Mouse (Mus musculus): ENCODE results near the gene Irak2.

Irak2 gene

GRCm38 (mm10) chr6:113639201-113639600, 934 bp downstream of the Irak2 start:
- DNase-seq (ENCODE audit: low spot score in 2 of 2), result no peak

DNA sequence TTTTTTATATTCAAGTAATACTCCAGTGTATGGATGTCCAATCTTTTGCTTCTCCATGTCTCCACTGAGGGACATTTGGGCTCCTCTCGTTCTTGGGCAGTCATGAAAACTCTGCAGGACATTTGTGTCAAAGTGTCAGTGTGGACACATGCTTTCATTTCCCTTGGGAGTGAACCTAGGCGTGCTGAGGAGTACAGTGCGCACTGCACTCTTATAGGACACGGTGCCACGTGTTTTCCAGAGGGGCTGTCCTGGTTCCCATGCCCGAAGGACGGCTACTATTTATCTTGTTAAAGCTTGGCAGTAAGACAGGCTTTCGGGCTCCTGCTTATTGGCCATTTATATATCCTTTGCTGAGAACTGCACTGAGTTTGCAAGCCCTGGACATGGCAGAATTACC, 4.3 kb downstream of the Irak2 start:
- no peak for DNase-seq (ENCODE audit: low spot score in 2 of 2)

DNA sequence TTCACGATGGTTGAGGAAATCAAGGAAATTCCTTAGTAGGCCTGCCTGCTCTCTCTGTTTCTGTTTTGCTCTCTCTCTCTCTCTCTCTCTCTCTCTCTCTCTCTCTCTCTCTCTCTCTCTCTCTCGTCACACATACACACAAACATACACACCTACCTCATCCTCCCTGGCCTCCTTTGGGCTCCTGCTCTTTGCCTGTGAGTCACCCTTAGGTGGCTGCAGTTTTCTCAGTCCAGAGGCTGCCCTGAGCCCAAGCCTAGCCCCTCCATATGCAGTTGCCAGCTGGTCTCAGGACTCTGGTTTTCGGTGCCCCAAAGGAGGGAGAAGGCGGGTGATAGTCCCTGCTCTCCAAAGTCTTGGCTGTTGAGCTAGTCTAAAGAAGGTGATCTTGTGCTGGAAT, 4.8 kb downstream of the Irak2 start:
- DNase-seq (ENCODE audit: low spot score in 2 of 2), result no peak

DNA sequence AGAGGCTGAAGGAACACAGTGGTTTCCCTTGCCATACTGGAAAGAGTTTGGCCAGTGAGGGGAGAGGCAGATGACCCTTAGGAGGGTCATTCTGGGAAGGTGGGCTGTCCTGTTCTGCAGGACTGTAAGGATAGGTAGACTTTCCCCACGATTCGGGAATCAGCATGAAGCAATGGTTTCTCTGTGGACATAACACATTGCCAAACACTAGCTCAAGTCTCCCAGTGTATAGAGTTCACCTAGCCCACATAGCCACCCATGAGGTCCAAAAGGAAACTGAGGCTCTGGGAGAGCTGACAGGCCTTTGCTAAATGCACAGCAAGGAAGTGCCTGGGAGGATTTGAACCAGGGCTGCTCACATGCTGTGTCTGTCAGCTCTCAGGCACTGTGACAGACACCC, 5.7 kb downstream of the Irak2 start:
- no peak for DNase-seq (ENCODE audit: low spot score in 2 of 2)

- DNase-seq (ENCODE audit: low spot score in 2 of 2), result no peak
Measured at GRCm38 (mm10) chr6:113644808-113645207, 6.5 kb downstream of the Irak2 start.

GRCm38 (mm10) chr6:113649346-113650196, 11.3 kb downstream of the Irak2 start:
- DNase-seq (ENCODE audit: low spot score in 2 of 2), result no peak

DNA sequence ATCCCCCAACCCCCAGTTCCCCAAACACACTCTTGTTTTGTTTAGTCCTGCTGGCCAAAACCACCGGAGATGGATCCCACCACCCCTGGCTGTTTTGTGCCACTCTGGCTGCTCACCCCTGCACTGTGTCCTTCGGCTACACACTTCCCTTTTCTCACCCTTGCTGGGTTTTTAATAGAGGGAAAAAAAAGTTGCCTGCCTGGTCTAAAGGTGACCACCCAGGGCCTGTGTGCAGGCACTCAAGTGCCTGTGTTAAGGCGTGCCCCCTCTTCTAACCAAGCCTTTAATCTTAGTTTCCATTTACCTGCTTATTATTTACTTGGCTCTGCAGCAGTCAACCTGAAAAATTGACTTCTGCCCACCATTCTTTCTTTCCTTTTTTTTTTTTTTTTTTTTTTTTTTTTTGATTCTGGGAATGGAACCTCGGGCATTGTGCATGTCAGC, 12.0 kb downstream of the Irak2 start:
- no peak for DNase-seq (ENCODE audit: low spot score in 2 of 2)

DNA sequence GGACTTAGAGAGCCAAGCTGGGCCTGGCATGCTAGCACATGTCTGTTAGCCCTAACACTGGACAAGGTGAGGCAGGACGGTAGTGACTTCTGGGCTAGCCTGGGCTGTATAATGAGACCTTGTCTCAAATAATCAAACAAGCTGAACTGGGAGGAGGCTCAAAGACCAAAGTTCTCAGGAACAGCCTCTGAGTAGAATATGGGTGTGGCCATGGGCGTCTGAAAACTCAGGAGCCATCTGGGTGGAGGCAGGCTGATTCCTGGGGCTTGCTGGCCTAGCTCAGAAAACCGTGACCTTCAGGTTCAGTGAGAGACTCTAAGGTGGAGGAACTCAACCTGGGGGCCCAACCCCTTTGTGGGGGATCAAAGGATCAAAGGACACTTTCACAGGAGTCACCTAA, 13.4 kb downstream of the Irak2 start:
- DNase-seq (ENCODE audit: low spot score in 2 of 2), result no peak

DNA sequence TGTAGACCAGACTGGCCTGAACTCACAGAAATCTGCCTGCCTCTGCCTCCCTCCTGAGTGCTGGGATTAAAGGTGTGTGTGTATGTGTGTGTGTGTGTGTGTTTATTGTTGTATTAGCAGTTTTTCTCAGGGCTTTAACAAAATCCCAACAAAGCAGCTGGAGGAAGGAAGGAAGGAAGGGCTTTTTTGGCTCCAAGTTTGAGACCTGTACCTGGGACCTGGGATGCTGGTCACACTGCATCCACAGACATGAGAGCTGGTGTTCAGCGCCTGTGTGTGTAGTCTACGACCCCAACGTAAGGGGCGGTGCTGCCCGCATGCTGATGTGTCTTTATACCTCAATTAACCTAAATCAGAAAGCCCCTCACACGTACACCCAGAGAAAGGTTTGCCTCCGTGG, 15.3 kb downstream of the Irak2 start:
- no peak for DNase-seq (ENCODE audit: low spot score in 2 of 2)

GRCm38 (mm10) chr6:113654102-113654501, 15.8 kb downstream of the Irak2 start:
- DNase-seq (ENCODE audit: low spot score in 2 of 2), result no peak

- no peak for DNase-seq (ENCODE audit: low spot score in 2 of 2)
Measured at GRCm38 (mm10) chr6:113654753-113655397, 16.6 kb downstream of the Irak2 start.

- no peak for DNase-seq (ENCODE audit: low spot score in 2 of 2)
Measured at GRCm38 (mm10) chr6:113655475-113655874, 17.2 kb downstream of the Irak2 start.

DNA sequence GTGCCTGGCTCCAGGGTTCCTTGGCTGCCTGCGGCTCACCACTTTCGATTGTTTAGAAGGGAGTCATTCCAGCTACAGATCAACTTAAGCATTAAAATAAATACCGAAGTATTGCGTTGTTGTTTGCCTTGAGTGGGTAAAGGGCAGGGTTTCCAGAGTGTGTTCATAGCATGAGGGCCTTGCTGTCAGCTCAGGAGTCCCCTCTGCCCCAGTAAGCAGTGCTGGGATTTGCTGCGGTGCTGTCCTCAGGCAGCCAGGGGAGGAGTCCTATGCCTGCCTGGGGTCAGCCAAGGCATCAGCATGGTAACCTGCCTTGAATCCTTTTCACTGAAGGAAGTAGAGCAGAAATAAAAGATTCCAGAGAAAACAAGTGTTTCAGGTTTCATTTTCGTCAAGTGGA, 18.6 kb downstream of the Irak2 start:
- no peak for DNase-seq (ENCODE audit: low spot score in 2 of 2)

GRCm38 (mm10) chr6:113658226-113658625, 20.0 kb downstream of the Irak2 start:
- DNase-seq (ENCODE audit: low spot score in 2 of 2), result no peak

DNA sequence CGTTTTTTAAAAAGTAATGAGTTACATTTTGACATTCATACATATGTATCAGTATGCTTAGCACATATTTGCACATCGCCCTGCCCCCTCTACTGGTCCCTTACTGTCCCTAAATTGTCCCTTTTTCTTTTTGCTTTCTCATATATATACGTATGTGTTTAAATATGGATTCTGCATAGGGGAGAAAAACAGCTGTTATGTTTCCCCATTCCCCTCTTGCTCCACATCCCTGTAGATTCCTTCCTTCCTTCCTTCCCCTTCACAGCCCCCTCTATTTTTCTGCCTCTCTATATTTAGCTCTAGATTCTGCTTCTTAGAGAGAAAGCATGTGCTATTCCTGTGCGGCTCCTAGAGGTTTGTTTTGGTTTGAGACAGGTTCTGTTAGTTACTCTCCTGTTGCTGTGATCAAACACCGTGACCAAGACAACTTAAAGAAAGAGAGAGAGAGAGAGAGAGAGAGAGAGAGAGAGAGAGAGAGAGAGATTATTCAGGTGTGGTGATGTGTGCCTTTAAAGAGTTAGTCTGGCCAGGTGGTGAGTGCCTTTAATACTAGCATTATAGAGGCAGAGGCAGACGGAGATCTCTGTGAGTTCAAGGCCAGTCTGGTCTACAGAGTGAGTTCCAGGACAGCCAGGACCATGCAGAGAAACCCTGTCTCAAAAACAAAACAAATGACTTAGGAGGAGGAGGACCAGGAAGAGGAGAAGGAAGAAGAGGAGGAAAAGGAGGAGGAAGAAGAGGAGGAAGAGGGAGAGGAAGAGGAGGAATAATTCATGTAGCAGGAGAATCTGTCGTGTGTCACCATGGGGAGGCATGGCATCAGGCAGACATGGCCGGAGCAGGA, 21.6 kb downstream of the Irak2 start:
- DNase-seq (ENCODE audit: low spot score in 2 of 2), result no peak

- no peak for DNase-seq (ENCODE audit: low spot score in 2 of 2)
Measured at GRCm38 (mm10) chr6:113660492-113661352, 22.5 kb downstream of the Irak2 start.

DNA sequence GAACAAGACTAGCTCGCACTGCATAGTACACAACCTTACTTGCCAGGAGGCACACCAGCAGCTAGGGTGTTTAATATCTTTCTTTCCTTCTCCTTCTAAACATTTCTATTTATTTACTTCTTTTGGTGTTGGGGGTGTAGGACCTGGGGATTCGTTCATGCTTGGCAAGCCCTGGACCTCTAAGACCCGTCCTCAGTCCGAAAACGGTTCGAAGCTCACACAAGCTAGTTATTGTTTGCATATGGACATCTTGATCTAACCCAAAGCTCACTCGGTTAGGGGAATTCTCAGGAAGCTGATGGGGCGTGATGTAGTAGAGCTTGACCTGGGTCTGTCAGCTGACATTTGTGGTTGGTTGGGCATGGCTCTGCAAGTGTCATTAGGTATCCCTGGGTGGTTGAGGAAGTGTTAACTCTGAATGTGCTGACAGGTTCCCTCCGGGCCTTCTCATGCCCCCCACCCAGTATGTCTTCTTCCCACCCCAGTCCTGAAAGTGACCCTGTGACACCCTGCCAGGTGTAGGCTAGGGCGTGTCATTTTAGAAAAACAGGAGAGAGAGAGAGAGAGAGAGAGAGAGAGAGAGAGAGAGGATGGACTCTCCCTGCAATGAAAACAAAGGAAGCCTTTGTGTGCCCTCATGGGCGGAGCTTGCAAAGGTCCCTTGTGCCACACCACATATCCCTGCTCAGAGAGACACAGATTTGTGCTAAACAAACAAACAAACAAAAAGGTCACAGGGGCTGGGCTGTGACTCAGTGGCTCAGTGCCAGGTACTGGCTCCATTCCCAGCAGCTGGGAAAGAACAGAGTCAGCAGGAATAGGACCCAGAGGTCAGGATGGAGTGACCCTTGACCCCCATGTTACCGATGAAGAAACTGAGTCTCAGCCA, 23.3 kb downstream of the Irak2 start:
- no peak for DNase-seq (ENCODE audit: low spot score in 2 of 2)

GRCm38 (mm10) chr6:113662964-113663700, 24.9 kb downstream of the Irak2 start:
- DNase-seq (ENCODE audit: low spot score in 2 of 2), result no peak

DNA sequence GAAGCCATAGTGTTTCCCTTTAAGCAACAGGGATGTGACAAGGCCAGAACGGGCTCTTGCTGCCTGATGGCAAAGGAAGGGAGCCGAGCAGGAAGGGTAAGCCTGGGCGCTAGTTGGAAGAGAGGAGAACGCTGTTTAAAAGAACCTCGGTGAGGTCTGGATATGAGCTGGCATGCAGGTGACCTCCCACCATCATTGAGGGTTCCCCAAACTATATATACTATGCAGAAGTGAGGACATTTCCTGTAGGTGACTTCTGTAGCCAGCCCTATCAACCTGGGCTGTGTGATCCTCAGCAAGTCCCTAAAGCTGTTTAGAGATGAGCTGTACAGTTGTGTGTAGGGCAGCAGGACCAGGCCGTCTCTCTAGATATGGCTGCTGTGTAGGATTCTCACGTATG, 26.0 kb downstream of the Irak2 start:
- DNase-seq (ENCODE audit: low spot score in 2 of 2), result no peak
